Mouse (Mus musculus) limb, embryonic 15.5 days (tissue): ENCODE data around the gene 4930432K21Rik. TPM values are rescaled to one million over a fixed set of nuclear protein-coding genes. Genes with fewer than 3 reads are reported as not detected.
A peak's percentile ranks its signal among the peaks of the same experiment; 100 is the strongest.

ENCODE experiments used
- ATAC-seq: fragments of 200-750 bp; cut with Nextera tagmentation; 2 replicates; pipeline ENCODE4 v1.8.0; 2017; ENCODE audit warnings: low read depth, moderate TSS enrichment; ENCODE audit not compliant: insufficient number of reproducible peaks, low FRiP score, low TSS enrichment
- H3K27ac ChIP-seq: fragments of 300-500 bp; sonication (generic); 2 replicates; pipeline ENCODE4 v1.5.1; 2015; ENCODE audit warnings: moderate library complexity, mild to moderate bottlenecking, inconsistent platforms
- H3K27me3 ChIP-seq: fragments of 300-500 bp; sonication (generic); 2 replicates; pipeline ENCODE4 v1.6.1; 2015; ENCODE audit warnings: inconsistent platforms
- H3K36me3 ChIP-seq: fragments of 300-500 bp; sonication (generic); 2 replicates; pipeline ENCODE4 v1.6.1; 2015; ENCODE audit warnings: inconsistent platforms
- H3K4me1 ChIP-seq: fragments of 300-500 bp; sonication (generic); 2 replicates; pipeline ENCODE4 v1.6.1; 2015; ENCODE audit warnings: inconsistent platforms
- H3K4me2 ChIP-seq: fragments of 300-500 bp; sonication (generic); 2 replicates; pipeline ENCODE4 v1.6.1; 2015; ENCODE audit warnings: mild to moderate bottlenecking, inconsistent platforms
- H3K4me3 ChIP-seq: fragments of 300-500 bp; sonication (generic); 2 replicates; pipeline ENCODE4 v1.5.1; 2015; ENCODE audit warnings: mild to moderate bottlenecking, inconsistent platforms
- H3K9ac ChIP-seq: fragments of 300-500 bp; sonication (generic); 2 replicates; pipeline ENCODE4 v1.6.1; 2015; ENCODE audit warnings: inconsistent platforms
- H3K9me3 ChIP-seq: fragments of 300-500 bp; sonication (generic); 2 replicates; pipeline ENCODE4 v1.6.1; 2016; ENCODE audit warnings: inconsistent platforms
- WGBS: fragments of 180-500 bp; shearing (Covaris S2); methylation state at CpG from one replicate; pipeline ENCODE4 v1.1.7; 2015; 5-methylcytosine and 5-hydroxymethylcytosine counted together
- polyA plus RNA-seq: library from polyadenylated mRNA; unstranded; fragments of >200 nt; fragmentation: Nextera tagmentation; extraction: Ambion mirVana; gene quantifications from 2 replicates; pipeline ENCODE4 v1.2.1, GENCODE M21; 2015

Gene 4930432K21Rik
- polyA plus RNA-seq, 1 experiment from 2014 or later = 1.1 TPM

DNA sequence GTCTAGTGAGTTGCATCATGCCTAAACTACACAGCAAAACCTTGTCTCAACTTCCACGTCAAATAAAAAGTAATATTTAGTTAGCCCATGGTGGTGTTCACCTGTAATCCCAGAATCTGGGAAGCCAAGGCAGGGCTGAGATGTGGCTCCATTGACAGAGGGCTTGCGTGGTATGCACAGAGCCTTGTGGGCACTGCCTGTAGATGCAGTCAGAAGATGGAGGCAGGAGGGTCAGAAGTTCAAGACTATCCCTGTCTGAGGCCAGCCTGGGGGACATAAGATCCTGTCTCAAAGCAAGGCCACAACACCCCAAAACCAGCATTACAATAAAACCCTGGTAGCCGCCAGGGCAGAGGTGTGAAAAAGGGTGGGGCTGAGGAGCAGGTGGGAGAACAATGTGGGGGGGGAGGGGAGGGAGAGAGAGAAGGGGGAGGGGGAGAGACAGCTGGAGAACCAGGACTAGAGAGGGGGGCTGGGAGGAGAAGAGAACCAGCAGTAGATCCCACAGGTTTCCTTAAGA is 46.5 kb downstream of the 4930432K21Rik start:
- ATAC-seq = no peak
- H3K4me2 ChIP-seq = no peak overlapping the region
- 66% methylated on average over 3 of the region's 3 CpGs for WGBS
- H3K27ac ChIP-seq = no peak overlapping the region
- H3K4me1 ChIP-seq = peaks cover 46% of the 10 kb centered on the region
- no peaks in the 10 kb centered on the region for H3K36me3 ChIP-seq
- H3K27me3 ChIP-seq = no peaks in the 10 kb centered on the region
- no peaks in the 10 kb centered on the region for H3K9me3 ChIP-seq
- no peak overlapping the region for H3K9ac ChIP-seq
- H3K4me3 ChIP-seq = no peak overlapping the region

DNA sequence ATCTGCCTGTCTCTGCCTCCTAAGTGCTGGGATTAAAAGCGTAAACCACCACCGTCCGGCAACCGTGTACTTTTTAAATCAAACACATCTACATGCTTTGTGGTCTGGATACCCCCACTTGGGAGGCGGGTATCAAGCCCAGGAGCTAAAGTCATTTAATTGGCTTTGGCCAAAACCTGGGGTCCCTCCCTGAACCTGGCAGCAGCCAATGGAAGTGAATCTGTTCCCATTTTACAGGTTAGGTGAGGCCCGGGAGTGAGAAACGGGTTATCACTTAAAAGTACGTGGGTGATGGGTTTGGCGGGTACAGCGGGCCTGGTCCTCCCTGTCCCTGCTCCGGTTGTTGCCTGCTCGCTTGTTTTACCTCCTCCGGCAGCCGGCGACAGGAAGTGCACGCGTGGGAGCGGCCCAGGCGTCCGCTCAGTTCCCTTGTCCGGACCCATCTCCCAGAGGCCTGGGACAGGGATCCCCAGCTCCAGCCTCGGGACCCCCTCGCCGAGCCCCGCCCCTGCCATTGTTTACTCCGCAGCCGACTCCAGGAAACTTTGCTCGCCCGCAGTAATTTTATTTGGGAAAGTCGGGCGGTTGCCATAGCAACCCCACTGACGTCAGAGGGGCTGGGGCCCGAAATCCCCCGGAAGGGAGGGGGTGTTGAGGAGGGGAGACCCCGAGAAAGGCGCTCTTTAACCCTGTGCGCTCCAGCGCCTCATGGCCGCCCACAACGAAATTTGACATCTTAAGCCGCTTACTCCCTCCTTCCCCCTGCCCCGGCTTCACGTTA is 49.5 kb downstream of the 4930432K21Rik start:
- H3K4me1 ChIP-seq = peaks cover 57% of the 10 kb centered on the region
- no peaks in the 10 kb centered on the region for H3K36me3 ChIP-seq
- H3K27me3 ChIP-seq = no peaks in the 10 kb centered on the region
- H3K9me3 ChIP-seq = no peaks in the 10 kb centered on the region
- WGBS = 2% methylated on average over 43 of the region's 43 CpGs
- H3K9ac ChIP-seq = peak overlapping the region; percentile 53
- ATAC-seq = peak; percentile 42
- peak overlapping the region; percentile 63 for H3K4me2 ChIP-seq
- peak overlapping the region; percentile 99 for H3K27ac ChIP-seq
- H3K4me3 ChIP-seq = peak overlapping the region; percentile 57

DNA sequence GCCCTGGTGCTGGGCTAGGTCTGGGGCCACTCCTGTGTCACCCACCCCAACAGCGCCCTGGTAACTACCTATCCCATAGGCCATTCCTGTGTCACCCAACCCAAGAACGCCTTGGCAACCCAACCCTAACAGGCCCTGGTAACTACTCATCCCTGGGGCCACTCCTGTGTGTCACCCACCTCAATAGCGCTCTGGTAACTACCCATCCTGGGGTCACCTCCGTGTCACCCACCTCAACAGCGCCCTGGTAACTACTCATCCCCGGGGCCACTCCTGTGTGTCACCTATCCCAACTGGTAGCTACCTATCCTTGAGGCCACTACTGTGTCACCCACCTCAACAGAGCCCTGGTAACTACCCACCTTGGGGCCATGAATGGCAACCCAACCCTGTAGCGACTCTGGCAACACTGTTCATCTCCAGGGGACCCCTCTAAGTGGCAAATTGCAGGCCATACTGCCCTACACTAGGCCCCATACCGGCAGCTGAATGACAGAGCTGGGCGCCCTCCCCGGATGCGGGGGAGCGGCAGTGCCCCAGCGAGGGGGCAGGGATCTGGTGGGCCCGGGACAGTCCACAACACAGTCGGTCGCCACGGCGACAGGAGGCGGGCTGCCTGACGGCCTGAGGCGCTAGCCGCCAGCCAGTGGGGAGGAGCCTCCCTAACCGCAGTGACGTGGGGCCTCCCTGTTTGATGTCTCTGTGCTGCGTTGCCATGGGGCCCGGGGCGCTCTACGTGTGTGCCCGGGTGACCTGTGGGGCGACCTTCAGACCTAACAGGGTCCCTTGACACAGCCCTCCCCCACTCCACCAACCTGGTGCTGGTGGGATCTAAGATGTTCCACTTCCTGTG is 50.3 kb downstream of the 4930432K21Rik start:
- H3K27ac ChIP-seq = peak overlapping the region; percentile 99
- peak overlapping the region; percentile 63 for H3K4me2 ChIP-seq
- no peaks in the 10 kb centered on the region for H3K27me3 ChIP-seq
- no peaks in the 10 kb centered on the region for H3K36me3 ChIP-seq
- peak overlapping the region; percentile 53; the same call in 1 of the 2 replicates for H3K9ac ChIP-seq
- ATAC-seq = peak; percentile 80
- 2% methylated on average over 30 of the region's 30 CpGs for WGBS
- no peaks in the 10 kb centered on the region for H3K9me3 ChIP-seq
- peaks cover 57% of the 10 kb centered on the region for H3K4me1 ChIP-seq
- H3K4me3 ChIP-seq = peak overlapping the region; percentile 57

DNA sequence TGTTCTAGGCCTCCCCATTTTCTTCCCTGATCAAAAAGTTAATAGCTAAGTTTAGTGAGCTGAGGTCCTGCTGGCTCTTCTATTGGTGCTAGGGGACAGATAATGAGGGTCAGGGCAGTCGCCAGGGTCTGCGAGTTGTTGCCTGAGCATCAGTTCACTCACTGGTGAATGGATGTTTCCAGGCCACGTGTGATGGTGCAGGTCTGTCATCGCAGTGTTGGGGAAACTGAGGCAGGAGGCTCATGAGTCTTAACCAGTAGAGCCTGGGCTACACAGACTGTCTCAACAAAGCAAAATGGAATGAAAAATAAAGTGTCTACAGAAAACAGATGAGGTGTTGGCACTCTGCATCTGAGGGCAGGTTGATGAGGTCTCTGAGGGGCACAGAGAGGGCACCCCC is 51.0 kb downstream of the 4930432K21Rik start:
- H3K4me3 ChIP-seq = 0 out of 2 replicates have a peak overlapping the region, but pooled peaks have one; percentile 57
- ATAC-seq = no peak
- H3K4me1 ChIP-seq = peaks cover 61% of the 10 kb centered on the region
- no peaks in the 10 kb centered on the region for H3K36me3 ChIP-seq
- H3K27ac ChIP-seq = peak overlapping the region; percentile 99
- 19% methylated on average over 4 of the region's 4 CpGs for WGBS
- H3K27me3 ChIP-seq = no peaks in the 10 kb centered on the region
- no peaks in the 10 kb centered on the region for H3K9me3 ChIP-seq
- peak overlapping the region; percentile 63; the same call in 1 of the 2 replicates for H3K4me2 ChIP-seq
- no peak overlapping the region for H3K9ac ChIP-seq

DNA sequence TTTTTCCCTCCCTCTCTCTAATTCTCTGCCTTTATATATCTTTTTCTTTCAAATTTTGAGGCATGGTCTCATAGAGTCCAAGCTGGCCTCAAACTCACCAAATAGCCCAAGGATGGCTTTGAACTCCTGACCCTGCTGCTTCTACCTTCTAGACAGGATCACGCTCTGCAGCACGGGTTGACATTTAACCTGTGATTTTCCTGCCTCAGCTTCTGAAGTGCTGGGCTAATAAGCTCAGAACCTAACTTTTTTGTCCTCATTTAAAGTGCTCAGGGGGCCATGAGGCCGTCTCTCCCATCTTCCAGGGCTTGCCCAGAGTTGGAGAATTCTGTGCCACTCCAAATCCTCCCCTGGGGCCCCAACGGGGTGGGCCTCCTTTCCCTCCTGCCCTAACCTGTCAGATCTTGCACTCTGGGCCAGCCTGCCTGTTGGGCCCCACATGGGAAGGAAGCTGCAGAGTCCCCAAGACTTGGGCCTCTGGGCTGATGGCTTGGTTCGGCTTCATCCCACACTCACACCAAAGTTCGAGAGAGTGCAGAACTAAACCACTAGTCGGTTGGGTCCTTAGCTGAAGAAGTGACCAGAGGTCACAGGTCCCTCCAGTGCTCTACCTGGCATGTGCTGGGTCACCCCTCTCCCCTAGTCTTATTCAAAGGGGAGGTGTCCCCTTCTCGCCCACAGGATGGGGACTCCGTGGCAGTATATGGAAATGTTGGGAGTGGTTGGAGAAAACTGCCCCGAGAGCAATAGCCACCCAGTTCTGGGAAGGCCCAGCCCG is 51.7 kb downstream of the 4930432K21Rik start:
- Histone ChIP-seq H3K36me3 (no peaks in the 10 kb centered on the region), H3K27ac (peak overlapping the region; percentile 99), H3K27me3 (no peaks in the 10 kb centered on the region), H3K4me3 (peak overlapping the region; percentile 76; the same call in 1 of the 2 replicates), H3K4me1 (peaks cover 65% of the 10 kb centered on the region), H3K9me3 (no peaks in the 10 kb centered on the region), H3K9ac (0 out of 2 replicates have a peak overlapping the region, but pooled peaks have one; percentile 87), H3K4me2 (peak overlapping the region; percentile 93)
- ATAC-seq = no peak
- 27% methylated on average over 11 of the region's 11 CpGs for WGBS

DNA sequence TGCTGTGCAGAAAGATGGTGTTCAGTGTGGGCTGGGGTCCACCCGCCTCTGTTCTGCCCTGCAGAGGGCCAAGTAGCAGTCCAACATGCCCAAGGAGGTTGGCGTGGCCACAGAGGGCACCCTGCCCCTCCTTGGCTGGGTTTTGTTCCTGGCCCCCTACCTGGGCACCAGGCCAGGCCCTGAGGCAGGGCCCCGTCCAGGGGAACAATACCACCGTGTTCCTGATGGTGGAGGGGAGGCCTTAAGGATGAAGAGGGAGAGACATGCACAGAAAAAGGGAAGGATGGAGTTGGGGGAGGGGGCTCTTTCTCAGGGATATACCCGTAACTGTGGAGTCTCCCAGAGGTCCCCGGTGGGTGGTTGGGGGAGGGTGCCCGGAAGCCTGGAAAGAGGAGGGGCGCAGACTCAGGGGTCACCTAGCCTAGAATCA is 52.3 kb downstream of the 4930432K21Rik start:
- Histone ChIP-seq H3K36me3 (peaks cover 3% of the 10 kb centered on the region; the same call in 1 of the 2 replicates), H3K4me2 (peak overlapping the region; percentile 93), H3K9me3 (no peaks in the 10 kb centered on the region), H3K27ac (peak overlapping the region; percentile 99), H3K4me1 (peaks cover 65% of the 10 kb centered on the region), H3K27me3 (no peaks in the 10 kb centered on the region), H3K4me3 (peak overlapping the region; percentile 76), H3K9ac (peak overlapping the region; percentile 87; the same call in 1 of the 2 replicates)
- WGBS = 10% methylated on average over 8 of the region's 8 CpGs
- ATAC-seq = no peak

DNA sequence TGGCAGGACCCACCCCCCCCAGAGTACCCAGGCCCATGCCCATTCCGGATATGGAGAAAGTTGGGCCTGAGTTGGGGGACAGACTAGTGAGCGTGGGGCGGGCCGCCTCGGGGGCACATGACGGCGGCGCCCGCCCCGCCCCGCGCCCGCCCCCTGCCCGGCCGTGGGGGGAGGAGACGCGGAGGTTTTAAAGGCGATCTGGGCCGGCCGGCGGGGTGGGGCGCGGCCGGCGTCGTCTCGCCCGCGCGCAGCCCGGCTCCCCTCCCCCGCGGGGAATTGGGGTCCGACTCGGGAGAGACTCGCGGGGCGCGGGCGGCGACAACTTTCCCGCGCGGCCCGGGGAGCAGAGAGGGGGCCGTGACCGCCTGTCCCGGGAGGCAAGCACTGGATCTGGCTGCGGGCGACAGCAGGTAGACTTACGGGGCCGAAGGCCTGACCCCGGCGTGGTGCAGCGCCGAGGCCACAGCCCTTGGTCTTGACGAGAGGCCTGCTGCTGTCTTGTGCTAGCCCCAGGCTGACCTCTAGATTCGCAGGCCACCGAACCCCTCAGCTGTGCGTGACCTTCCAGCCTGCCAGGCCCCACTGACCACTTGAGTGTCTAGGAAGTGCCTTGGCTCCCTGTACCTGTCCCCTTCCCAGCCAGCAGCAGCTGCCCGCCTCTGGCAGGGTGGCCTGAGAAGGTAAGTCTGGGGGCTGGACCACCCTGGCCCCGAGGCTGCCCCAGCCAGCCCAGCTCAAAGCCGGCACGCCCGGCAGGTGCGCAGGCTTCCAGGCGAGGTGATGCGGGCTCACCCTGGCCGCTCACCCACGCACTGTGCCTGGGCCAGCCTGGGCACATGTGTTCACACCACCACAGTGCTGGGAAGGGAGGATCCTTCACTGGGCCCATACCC is 53.1 kb downstream of the 4930432K21Rik start:
- ATAC-seq = peak; percentile 41
- peak overlapping the region; percentile 99 for H3K27ac ChIP-seq
- H3K4me2 ChIP-seq = peak overlapping the region; percentile 93
- peak overlapping the region; percentile 87 for H3K9ac ChIP-seq
- H3K9me3 ChIP-seq = no peaks in the 10 kb centered on the region
- H3K36me3 ChIP-seq = peaks cover 10% of the 10 kb centered on the region
- H3K4me3 ChIP-seq = peak overlapping the region; percentile 76
- H3K4me1 ChIP-seq = peaks cover 69% of the 10 kb centered on the region
- WGBS = 2% methylated on average over 58 of the region's 70 CpGs
- H3K27me3 ChIP-seq = no peaks in the 10 kb centered on the region

DNA sequence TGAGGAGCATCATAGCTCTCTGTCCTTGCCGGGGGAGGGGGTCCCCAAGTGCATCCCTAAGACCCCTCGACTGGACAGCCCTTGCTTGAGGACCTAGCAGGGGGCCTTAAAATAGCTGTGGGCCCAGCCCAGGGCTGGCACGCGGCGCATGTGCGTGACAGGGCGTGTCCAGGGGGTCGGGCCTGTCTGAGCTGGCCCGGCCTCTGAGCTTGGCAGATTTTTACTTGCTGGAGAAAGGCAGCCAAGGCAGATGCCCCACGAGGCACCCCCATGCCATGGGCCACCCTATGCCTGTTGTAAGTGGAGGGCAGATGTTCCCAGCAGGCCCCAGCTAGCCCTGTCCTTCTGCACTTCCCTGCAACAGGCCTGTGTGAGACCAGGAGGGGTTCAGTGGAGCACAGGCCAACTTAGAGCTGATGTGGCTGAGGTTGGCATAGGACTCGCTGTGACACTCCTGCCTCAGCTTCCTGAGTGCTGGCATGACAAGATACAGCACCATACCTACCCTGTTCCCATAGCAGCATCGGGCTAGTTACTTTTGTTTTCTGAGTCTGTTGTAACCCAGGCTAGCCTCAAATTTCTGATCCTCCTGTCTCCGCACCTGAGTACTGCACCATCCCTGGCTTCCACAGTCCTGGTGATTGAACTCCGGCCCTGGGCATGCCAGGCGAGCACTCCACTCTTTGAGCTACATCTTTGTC is 53.9 kb downstream of the 4930432K21Rik start:
- peaks cover 72% of the 10 kb centered on the region for H3K4me1 ChIP-seq
- H3K4me2 ChIP-seq = peak overlapping the region; percentile 93
- no peaks in the 10 kb centered on the region for H3K9me3 ChIP-seq
- WGBS = 40% methylated on average over 15 of the region's 15 CpGs
- peak overlapping the region; percentile 87 for H3K9ac ChIP-seq
- ATAC-seq = no peak
- peak overlapping the region; percentile 99 for H3K27ac ChIP-seq
- H3K36me3 ChIP-seq = peaks cover 16% of the 10 kb centered on the region
- peak overlapping the region; percentile 76 for H3K4me3 ChIP-seq
- H3K27me3 ChIP-seq = no peaks in the 10 kb centered on the region

DNA sequence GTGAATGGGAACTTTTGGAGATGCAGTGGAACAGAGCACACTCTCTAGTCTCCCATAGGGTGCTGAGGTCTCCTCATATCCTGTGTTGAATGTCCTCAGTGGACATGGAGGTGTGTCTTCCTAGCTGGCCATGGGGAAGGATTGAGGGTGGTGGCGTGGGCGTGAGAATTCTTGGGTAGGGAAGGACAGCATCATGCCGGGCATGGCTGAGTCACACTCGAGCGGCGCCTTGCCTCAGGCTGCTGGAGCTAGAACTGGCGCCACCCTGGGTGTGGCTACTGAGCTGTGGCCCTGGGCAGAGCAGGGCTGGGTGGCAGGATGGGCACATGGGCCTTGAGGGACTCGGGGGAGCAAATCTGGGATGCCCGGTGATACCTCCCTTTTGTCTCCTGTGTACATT is 54.6 kb downstream of the 4930432K21Rik start:
- Histone ChIP-seq H3K27me3 (no peaks in the 10 kb centered on the region), H3K36me3 (peaks cover 22% of the 10 kb centered on the region), H3K27ac (peak overlapping the region; percentile 99), H3K4me3 (peak overlapping the region; percentile 76), H3K9ac (peak overlapping the region; percentile 87), H3K9me3 (no peaks in the 10 kb centered on the region), H3K4me1 (peaks cover 78% of the 10 kb centered on the region), H3K4me2 (peak overlapping the region; percentile 93)
- 66% methylated on average over 9 of the region's 9 CpGs for WGBS
- no peak for ATAC-seq
